Mouse (Mus musculus) heart, embryonic 11.5 days (tissue): ENCODE data around the gene Gcsh. TPM values are rescaled to one million over a fixed set of nuclear protein-coding genes. Genes with fewer than 3 reads are reported as not detected.

Experiments
- ATAC-seq: fragments of 200-750 bp; cut with Nextera tagmentation; replicated peaks from 2 replicates; pipeline ENCODE4 v1.8.0; 2017; ENCODE audit warnings: moderate library complexity; ENCODE audit not compliant: insufficient number of reproducible peaks, low FRiP score, low TSS enrichment
- H3K27ac ChIP-seq: fragments of 300-500 bp; sonication (generic); 2 replicates; pipeline ENCODE4 v1.5.1; 2014; ENCODE audit warnings: mild to moderate bottlenecking, low read depth, low read length
- H3K27me3 ChIP-seq: fragments of 300-500 bp; sonication (generic); 2 replicates; pipeline ENCODE4 v1.6.1; 2014; ENCODE audit warnings: mild to moderate bottlenecking, low read length, mixed read lengths; ENCODE audit not compliant: control insufficient read depth, insufficient read depth
- H3K36me3 ChIP-seq: fragments of 300-500 bp; sonication (generic); 2 replicates; pipeline ENCODE4 v1.6.1; 2014; ENCODE audit warnings: mild to moderate bottlenecking, low read length, moderate library complexity, mixed read lengths; ENCODE audit not compliant: control insufficient read depth, insufficient read depth
- H3K4me1 ChIP-seq: fragments of 300-500 bp; sonication (generic); 2 replicates; pipeline ENCODE4 v1.6.1; 2014; ENCODE audit warnings: low read length; ENCODE audit not compliant: control insufficient read depth, insufficient read depth
- H3K4me2 ChIP-seq: fragments of 300-500 bp; sonication (generic); 2 replicates; pipeline ENCODE4 v1.6.1; 2014; ENCODE audit warnings: mild to moderate bottlenecking, moderate library complexity
- H3K4me3 ChIP-seq: fragments of 300-500 bp; sonication (generic); 2 replicates; pipeline ENCODE4 v1.5.1; 2014; ENCODE audit warnings: low read depth, low read length
- H3K9ac ChIP-seq: fragments of 300-500 bp; sonication (generic); 2 replicates; pipeline ENCODE4 v1.6.1; 2014; ENCODE audit warnings: mild to moderate bottlenecking, low read depth, low read length, moderate library complexity
- H3K9me3 ChIP-seq: fragments of 300-500 bp; sonication (generic); replicated peaks from 2 replicates; pipeline ENCODE4 v1.6.1; 2016; ENCODE audit warnings: low read length; ENCODE audit not compliant: control insufficient read depth
- WGBS: fragments of 180-500 bp; shearing (Covaris S2); extraction: QIAGEN DNeasy Blood & Tissue Kit; methylation state at CpG from one replicate; pipeline ENCODE4 v1.1.7; 2014; ENCODE audit not compliant: insufficient replicate concordance; 5-methylcytosine and 5-hydroxymethylcytosine counted together
- polyA plus RNA-seq: library from polyadenylated mRNA; unstranded; fragments of >200 nt; fragmentation: Nextera tagmentation; extraction: Ambion mirVana; gene quantifications from 2 replicates; pipeline ENCODE4 v1.2.1, GENCODE M21; 2014

Gcsh gene
- polyA plus RNA-seq, 1 experiment from 2014 or later: 95.2 TPM

DNA sequence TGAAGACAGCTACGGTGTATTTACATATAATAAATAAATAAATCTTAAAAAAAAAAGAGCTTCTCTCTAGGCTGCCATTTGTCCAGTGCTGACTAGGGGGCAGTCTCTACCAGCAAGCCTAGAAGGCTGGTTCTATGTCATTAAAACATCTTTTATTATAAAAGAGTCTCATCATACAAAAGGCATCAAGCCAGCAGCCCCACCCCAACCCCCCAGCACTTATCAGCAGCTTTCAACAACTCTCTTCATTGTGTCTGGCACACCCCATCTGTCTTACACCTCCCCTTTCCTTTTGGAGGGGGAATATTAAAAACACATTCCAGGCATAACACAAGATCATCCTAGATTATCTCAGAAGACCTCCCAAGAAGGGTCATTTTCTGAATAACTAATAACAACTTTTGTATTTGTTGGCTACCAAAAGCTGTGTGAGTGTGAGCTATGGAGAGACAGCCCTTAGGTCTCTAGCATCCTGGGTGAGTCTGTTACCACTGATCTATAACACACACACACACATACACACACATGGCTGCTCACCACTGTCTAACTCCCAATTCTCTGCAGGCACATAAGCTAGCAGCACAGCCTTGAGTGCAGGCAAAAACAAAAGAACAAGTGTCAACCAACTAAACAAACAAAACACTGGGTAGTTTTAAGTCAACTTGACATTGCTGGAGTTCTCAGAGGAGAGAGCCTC lies 29.1 kb upstream of the Gcsh start:
- H3K9ac ChIP-seq: no peak overlapping the region
- H3K9me3 ChIP-seq: no peaks in the 10 kb centered on the region
- 71% methylated on average over 1 of the region's 1 CpGs for WGBS
- H3K27me3 ChIP-seq: no peaks in the 10 kb centered on the region
- H3K27ac ChIP-seq: no peak overlapping the region
- H3K4me2 ChIP-seq: no peak overlapping the region
- H3K36me3 ChIP-seq: no peaks in the 10 kb centered on the region
- H3K4me1 ChIP-seq: no peaks in the 10 kb centered on the region
- no peak overlapping the region for H3K4me3 ChIP-seq
- no peak for ATAC-seq

DNA sequence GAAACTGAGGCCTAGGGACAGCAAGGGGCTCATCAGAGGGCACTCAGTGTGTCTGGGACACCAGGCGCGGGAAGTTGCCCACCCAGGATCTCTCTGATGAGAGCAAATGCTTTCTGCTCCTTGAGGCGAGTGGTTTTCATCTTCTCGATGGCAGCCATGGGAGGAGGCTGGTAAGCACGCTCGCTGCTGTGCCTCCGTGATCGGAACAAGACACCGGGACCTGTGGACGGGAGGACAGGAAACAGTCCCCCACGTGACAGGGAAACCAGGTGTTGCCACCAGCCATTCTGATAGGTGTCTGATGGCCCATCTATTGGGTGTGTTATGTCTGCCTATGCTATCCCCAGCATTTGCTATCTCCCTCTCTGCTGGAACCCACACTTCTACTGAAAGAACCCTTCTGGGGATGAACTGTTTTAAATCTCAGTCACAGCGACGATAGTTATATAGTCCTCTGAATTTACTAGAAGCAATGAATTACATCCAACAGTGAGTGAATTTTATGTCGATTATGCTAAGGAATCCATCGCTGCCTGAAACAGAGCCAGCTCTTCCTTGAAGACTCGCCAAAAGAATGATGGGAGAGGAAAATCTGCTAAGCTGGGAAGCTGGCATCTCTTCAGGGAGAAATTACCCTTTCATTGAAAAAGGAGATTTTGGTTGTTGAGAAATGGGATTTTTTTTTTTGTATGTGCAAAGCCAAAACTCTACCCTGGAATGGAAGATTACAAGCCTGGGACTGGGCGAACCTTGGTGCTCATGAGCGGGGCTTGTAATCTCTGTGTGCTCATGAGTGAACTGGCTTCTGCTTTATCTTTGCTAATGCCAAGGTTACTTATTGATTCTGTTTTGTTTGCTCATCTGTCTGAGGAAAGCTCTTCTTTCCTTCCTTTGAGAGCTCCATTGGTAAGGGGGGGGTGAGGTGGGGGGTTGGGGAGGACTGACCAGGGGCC lies 26.3 kb upstream of the Gcsh start:
- no peak overlapping the region for H3K4me2 ChIP-seq
- H3K4me1 ChIP-seq: no peaks in the 10 kb centered on the region
- H3K9me3 ChIP-seq: no peaks in the 10 kb centered on the region
- ATAC-seq: no peak
- WGBS: 76% methylated on average over 18 of the region's 18 CpGs
- no peak overlapping the region for H3K27ac ChIP-seq
- H3K27me3 ChIP-seq: peaks cover 2% of the 10 kb centered on the region; the same call in 1 of the 2 replicates
- H3K36me3 ChIP-seq: no peaks in the 10 kb centered on the region
- H3K9ac ChIP-seq: no peak overlapping the region
- H3K4me3 ChIP-seq: no peak overlapping the region

DNA sequence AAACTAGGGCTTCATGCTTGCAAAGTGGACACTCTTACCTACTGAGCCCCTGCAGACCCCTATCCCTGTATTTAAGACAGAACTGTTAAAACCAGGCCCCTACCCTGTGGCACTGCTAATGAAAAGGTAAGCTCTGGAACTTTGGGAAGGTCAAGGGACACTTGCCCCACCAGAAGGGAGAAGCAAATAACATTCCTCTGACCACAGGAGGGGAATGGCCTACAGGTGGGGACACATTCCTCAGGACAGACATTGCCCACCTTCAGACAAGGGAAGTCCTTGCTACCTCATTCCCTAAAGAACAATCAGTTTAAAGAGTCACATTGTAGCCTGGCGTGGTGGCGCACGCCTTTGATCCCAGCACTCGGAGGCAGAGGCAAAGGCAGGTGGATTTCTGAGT lies 24.6 kb upstream of the Gcsh start:
- no peak overlapping the region for H3K4me3 ChIP-seq
- 89% methylated on average over 4 of the region's 4 CpGs for WGBS

DNA sequence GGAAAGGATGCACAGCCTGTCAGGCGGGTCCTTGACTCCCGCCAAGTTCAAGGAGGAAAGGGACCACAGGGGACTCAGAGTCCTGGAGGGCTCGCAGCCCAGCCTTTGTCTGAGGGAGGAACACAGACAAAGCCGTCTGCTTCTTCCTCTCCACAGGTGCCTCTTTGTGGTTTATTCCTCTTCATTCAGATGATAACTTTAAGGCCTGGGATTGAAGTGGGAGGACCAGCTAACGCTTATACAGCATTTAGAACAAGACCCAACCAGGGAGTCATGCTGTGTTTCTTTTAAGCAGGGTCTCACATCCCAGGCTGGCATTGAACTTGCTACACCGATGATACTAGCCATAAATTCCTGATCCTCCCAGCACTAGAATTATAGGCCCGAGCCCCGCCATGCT lies 23.7 kb upstream of the Gcsh start:
- no peak overlapping the region for H3K9ac ChIP-seq
- WGBS: 58% methylated on average over 8 of the region's 8 CpGs
- no peaks in the 10 kb centered on the region for H3K4me1 ChIP-seq
- ATAC-seq: no peak
- H3K27ac ChIP-seq: no peak overlapping the region
- H3K27me3 ChIP-seq: peaks cover 2% of the 10 kb centered on the region; the same call in 1 of the 2 replicates
- H3K4me3 ChIP-seq: no peak overlapping the region
- no peaks in the 10 kb centered on the region for H3K36me3 ChIP-seq
- H3K9me3 ChIP-seq: no peaks in the 10 kb centered on the region
- no peak overlapping the region for H3K4me2 ChIP-seq

More for the DNA sequence above, 24.6 kb upstream of the Gcsh start:
- Histone ChIP-seq H3K27ac (no peak overlapping the region), H3K27me3 (peaks cover 2% of the 10 kb centered on the region; the same call in 1 of the 2 replicates), H3K4me2 (no peak overlapping the region), H3K4me1 (no peaks in the 10 kb centered on the region), H3K36me3 (no peaks in the 10 kb centered on the region), H3K9ac (no peak overlapping the region), H3K9me3 (no peaks in the 10 kb centered on the region)
- ATAC-seq: no peak

DNA sequence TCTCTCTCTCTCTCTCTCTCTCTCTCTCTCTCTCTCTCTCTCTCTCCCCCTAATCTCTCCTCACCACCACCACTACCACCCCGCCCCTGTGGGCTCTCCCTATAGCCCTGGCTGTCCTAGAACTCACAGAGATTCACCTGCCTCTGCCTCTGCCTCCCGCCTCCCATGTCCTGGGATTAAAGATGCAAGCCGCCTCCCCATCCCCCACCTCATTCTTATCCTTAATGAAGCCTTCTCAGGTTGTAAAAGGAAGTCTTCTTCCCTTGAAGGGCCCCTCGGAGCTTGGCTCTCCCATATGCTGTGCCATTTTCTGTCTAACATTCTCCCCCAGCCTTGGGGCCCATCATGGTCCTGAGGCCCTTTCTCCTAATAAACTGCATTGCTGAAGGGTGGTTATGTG lies 22.3 kb upstream of the Gcsh start:
- no peaks in the 10 kb centered on the region for H3K9me3 ChIP-seq

DNA sequence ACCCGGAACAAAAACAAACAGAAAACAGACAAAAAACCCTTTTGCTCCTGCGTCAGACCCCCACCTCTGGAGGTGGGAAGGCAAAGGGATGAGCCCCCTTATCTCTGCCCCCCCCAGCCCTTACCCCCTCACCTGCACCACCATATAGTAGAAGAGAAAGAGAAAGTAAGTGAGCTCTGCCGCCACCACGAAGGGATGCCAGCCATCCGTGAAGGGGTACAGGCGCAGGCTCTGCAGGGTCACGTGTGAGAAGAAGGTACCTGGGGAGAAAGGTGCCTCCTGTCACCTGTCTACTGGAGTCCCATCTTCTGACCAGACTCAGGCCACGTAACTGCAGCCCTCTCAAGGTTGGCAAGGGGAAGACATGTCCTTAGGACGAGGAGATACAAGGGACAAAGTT lies 18.0 kb upstream of the Gcsh start:
- 83% methylated on average over 9 of the region's 9 CpGs for WGBS

More for the DNA sequence above, 22.3 kb upstream of the Gcsh start:
- peaks cover 2% of the 10 kb centered on the region; the same call in 1 of the 2 replicates for H3K27me3 ChIP-seq
- no peaks in the 10 kb centered on the region for H3K4me1 ChIP-seq
- H3K4me2 ChIP-seq: no peak overlapping the region
- H3K36me3 ChIP-seq: no peaks in the 10 kb centered on the region
- no peak overlapping the region for H3K4me3 ChIP-seq
- no peak for ATAC-seq
- no peak overlapping the region for H3K9ac ChIP-seq
- no peak overlapping the region for H3K27ac ChIP-seq
- 46% methylated on average over 4 of the region's 4 CpGs for WGBS

DNA sequence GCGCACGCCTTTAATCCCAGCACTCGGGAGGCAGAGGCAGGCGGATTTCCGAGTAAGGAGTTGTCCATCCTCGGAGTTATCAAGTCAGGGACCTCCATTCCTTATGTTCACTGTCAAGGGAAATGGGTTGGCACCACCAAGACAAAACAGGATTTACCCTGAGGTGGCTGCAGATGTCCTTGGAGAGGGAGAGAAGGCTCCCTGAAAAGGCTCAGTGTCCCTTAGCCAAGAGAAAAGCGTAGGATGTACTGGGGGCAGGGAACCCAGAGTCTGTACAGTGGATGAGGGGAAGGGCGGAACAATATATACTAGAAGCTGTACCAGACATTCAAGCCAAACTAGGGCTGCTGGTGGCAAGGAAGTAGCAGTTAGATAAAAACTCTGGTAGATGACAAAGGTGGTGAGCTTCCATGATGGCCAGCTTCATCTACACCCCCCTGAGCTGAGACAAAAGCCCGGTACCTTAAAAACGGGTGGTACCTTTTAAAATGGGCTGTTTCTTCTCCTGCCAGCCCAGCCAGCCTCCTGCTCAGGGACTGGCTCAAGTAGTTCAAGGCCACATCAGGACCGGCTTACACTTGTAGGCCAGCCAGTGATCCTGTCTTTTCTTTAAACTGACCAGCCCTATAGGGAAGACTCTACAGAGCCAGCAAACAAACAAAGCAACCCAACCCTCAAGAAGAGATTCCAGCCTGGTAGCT lies 829 bp upstream of the Gcsh start:
- H3K9ac ChIP-seq: no peak overlapping the region; the same call in 1 of the 2 replicates
- peak overlapping the region; percentile 76 for H3K4me3 ChIP-seq
- H3K4me1 ChIP-seq: peaks cover 16% of the 10 kb centered on the region
- H3K4me2 ChIP-seq: peak overlapping the region; percentile 90
- H3K27ac ChIP-seq: 0 out of 2 replicates have a peak overlapping the region, but pooled peaks have one; percentile 29
- H3K36me3 ChIP-seq: no peaks in the 10 kb centered on the region
- WGBS: 58% methylated on average over 11 of the region's 11 CpGs
- no peak for ATAC-seq
- no peaks in the 10 kb centered on the region for H3K27me3 ChIP-seq
- no peaks in the 10 kb centered on the region for H3K9me3 ChIP-seq

More for the DNA sequence above, 18.0 kb upstream of the Gcsh start:
- Histone ChIP-seq H3K27ac (no peak overlapping the region), H3K9me3 (no peaks in the 10 kb centered on the region), H3K4me3 (no peak overlapping the region), H3K4me1 (no peaks in the 10 kb centered on the region), H3K36me3 (no peaks in the 10 kb centered on the region), H3K4me2 (no peak overlapping the region), H3K27me3 (peaks cover 2% of the 10 kb centered on the region; the same call in 1 of the 2 replicates), H3K9ac (no peak overlapping the region)
- ATAC-seq: no peak
